Mouse (Mus musculus): ENCODE measurements around the gene Lst1. TPM values are rescaled to one million over a fixed set of nuclear protein-coding genes. Genes with fewer than 3 reads are reported as not detected.

Gene Lst1
- polyA plus RNA-seq, 2 experiments, result 25.6 to 37.7 TPM

DNA sequence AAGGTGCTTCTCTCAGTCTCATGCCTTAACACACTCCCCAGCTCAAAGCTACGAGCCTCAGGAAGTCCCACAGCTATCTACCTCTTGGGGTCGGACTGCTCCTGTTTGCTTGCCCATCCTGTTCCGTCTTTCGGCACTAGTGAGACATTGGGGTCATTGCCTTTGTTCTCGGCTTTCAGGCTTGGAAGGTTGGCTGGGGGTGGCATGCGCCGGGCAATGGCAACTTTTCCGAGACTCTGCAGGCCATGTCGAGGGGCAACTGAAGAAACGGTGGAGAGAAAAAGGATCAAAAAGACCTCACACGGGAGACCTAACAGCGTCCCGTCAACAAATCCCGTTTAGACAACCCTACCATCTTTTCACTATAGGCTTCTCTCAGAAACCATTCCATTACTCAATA, 26.1 kb downstream of the Lst1 start:
- no peak overlapping the region; a peak in 1 of 4 replicates for H3K4me3 ChIP-seq (ENCODE audit: insufficient read depth in 1 of 2, low read depth in 2 of 2, low read length in 2 of 2)
- no peak overlapping the region for H3K9ac ChIP-seq (replicated peaks)
- TF ChIP-seq CTCF (IDR thresholded peaks at IDR 0.05; ENCODE audit: low read depth), result no peak
- no peak for TF ChIP-seq EP300 (IDR thresholded peaks at IDR 0.05; ENCODE audit: low read depth)
- peaks cover 4 to 21% of the 10 kb centered on the region in 2 experiments for H3K4me1 ChIP-seq (replicated peaks; ENCODE audit: control insufficient read depth in 2 of 2, insufficient read depth in 2 of 2, low read length in 1 of 2)
- no peaks in the 10 kb centered on the region for H3K9me3 ChIP-seq (ENCODE audit: control insufficient read depth, low read length)
- no peak overlapping the region for H3K27ac ChIP-seq
- ATAC-seq (ENCODE audit: insufficient read depth), result no peak
- H3K4me2 ChIP-seq (ENCODE audit: low read depth), result no peak overlapping the region
- H3K27me3 ChIP-seq (ENCODE audit: control insufficient read depth, insufficient read depth, low read length), result no peaks in the 10 kb centered on the region
- H3K36me3 ChIP-seq (replicated peaks; ENCODE audit: control insufficient read depth, insufficient read depth, low read depth), result peaks cover 52% of the 10 kb centered on the region
- 76% methylated on average over 14 of the region's 14 CpGs for WGBS (ENCODE audit: insufficient replicate concordance)
- DNase-seq (ENCODE audit: low read depth in 3 of 3, low spot score in 3 of 3), result no peak

DNA sequence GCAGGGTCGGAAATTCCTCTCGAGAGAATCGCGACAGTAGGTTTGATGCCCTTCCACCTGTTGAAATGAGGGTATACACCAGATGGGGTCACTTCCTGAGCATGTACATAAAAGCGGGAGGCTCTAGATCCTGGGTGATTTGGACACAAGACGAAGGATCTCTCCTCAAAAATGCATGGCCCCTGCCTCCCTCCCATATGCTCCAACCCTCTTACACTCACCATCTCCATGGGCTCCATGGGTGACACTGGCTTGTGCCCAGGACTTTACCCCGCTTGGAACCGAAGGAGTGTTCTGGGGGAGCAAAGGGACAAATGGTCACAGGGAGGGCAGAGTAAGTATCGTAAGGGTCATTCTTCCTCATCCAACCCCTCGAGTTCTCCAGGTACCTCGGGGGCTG, 26.8 kb downstream of the Lst1 start:
- WGBS (ENCODE audit: insufficient replicate concordance), result 88% methylated on average over 11 of the region's 11 CpGs
- Histone ChIP-seq H3K4me2 (ENCODE audit: low read depth) (no peak overlapping the region), H3K9ac (replicated peaks) (no peak overlapping the region), H3K4me1 (replicated peaks; ENCODE audit: control insufficient read depth in 2 of 2, insufficient read depth in 2 of 2, low read length in 1 of 2) (peaks cover 4 to 20% of the 10 kb centered on the region in 2 experiments), H3K4me3 (ENCODE audit: insufficient read depth in 1 of 2, low read depth in 2 of 2, low read length in 2 of 2) (no peak overlapping the region), H3K36me3 (replicated peaks; ENCODE audit: control insufficient read depth, insufficient read depth, low read depth) (peaks cover 59% of the 10 kb centered on the region), H3K27me3 (ENCODE audit: control insufficient read depth, insufficient read depth, low read length) (no peaks in the 10 kb centered on the region), H3K9me3 (ENCODE audit: control insufficient read depth, low read length) (no peaks in the 10 kb centered on the region), H3K27ac (no peak overlapping the region)
- DNase-seq (ENCODE audit: low read depth in 3 of 3, low spot score in 3 of 3) (no peak), ATAC-seq (ENCODE audit: insufficient read depth) (no peak)
- TF ChIP-seq EP300 (IDR thresholded peaks at IDR 0.05; ENCODE audit: low read depth) (no peak), CTCF (IDR thresholded peaks at IDR 0.05; ENCODE audit: low read depth) (no peak)

DNA sequence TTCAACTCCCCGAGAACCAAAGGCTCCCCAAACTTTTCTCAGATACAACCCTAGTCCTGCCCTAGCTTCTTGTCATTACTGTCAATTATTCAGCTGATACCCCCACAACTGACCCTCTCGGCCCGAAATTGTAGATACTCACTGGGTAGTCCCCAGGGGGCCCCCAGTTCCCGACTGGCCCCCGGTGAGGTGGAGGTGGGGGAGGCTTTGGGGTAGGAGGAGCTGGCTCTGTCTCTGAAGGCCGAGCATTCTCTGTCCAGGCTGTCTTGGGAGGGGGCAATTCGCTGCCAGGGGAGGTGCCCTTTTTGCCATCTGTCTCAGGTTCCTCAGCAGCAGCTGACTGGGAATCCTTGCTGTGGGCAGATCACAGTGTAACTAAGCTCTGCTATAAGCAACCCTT, 28.6 kb downstream of the Lst1 start:
- whole genome bisulfite sequencing (ENCODE audit: insufficient replicate concordance), result 86% methylated on average over 7 of the region's 7 CpGs

GRCm38 (mm10) chr17:35158850-35159593, 29.2 kb downstream of the Lst1 start:
- no peak overlapping the region for H3K4me3 ChIP-seq (ENCODE audit: insufficient read depth in 1 of 2, low read depth in 2 of 2, low read length in 2 of 2)
- no peak overlapping the region for H3K9ac ChIP-seq (replicated peaks)
- DNase-seq (ENCODE audit: low read depth in 3 of 3, low spot score in 3 of 3) (no peak), ATAC-seq (ENCODE audit: insufficient read depth) (no peak)
- H3K36me3 ChIP-seq (replicated peaks; ENCODE audit: control insufficient read depth, insufficient read depth, low read depth), result peaks cover 83% of the 10 kb centered on the region
- TF ChIP-seq EP300 (IDR thresholded peaks at IDR 0.05; ENCODE audit: low read depth) (no peak), CTCF (IDR thresholded peaks at IDR 0.05; ENCODE audit: low read depth) (no peak)
- H3K4me1 ChIP-seq (replicated peaks; ENCODE audit: control insufficient read depth in 2 of 2, insufficient read depth in 2 of 2, low read length in 1 of 2), result peaks cover 0 to 11% of the 10 kb centered on the region in 2 experiments; a peak in 3 of 4 replicates
- 87% methylated on average over 16 of the region's 16 CpGs for WGBS (ENCODE audit: insufficient replicate concordance)
- H3K27ac ChIP-seq, result no peak overlapping the region
- H3K9me3 ChIP-seq (ENCODE audit: control insufficient read depth, low read length), result no peaks in the 10 kb centered on the region
- no peaks in the 10 kb centered on the region for H3K27me3 ChIP-seq (ENCODE audit: control insufficient read depth, insufficient read depth, low read length)
- no peak overlapping the region for H3K4me2 ChIP-seq (ENCODE audit: low read depth)

More for the DNA sequence above, 28.6 kb downstream of the Lst1 start:
- peaks cover 0 to 11% of the 10 kb centered on the region in 2 experiments; a peak in 3 of 4 replicates for H3K4me1 ChIP-seq (replicated peaks; ENCODE audit: control insufficient read depth in 2 of 2, insufficient read depth in 2 of 2, low read length in 1 of 2)
- H3K9ac ChIP-seq (replicated peaks), result no peak overlapping the region
- no peaks in the 10 kb centered on the region for H3K27me3 ChIP-seq (ENCODE audit: control insufficient read depth, insufficient read depth, low read length)
- TF ChIP-seq EP300 (IDR thresholded peaks at IDR 0.05; ENCODE audit: low read depth) (no peak), CTCF (IDR thresholded peaks at IDR 0.05; ENCODE audit: low read depth) (no peak)
- H3K36me3 ChIP-seq (replicated peaks; ENCODE audit: control insufficient read depth, insufficient read depth, low read depth), result peaks cover 76% of the 10 kb centered on the region
- no peak overlapping the region for H3K4me3 ChIP-seq (ENCODE audit: insufficient read depth in 1 of 2, low read depth in 2 of 2, low read length in 2 of 2)
- no peak overlapping the region for H3K4me2 ChIP-seq (ENCODE audit: low read depth)
- ATAC-seq (ENCODE audit: insufficient read depth), result no peak
- no peaks in the 10 kb centered on the region for H3K9me3 ChIP-seq (ENCODE audit: control insufficient read depth, low read length)
- no peak overlapping the region for H3K27ac ChIP-seq
- no peak for DNase-seq (ENCODE audit: low read depth in 3 of 3, low spot score in 3 of 3)

DNA sequence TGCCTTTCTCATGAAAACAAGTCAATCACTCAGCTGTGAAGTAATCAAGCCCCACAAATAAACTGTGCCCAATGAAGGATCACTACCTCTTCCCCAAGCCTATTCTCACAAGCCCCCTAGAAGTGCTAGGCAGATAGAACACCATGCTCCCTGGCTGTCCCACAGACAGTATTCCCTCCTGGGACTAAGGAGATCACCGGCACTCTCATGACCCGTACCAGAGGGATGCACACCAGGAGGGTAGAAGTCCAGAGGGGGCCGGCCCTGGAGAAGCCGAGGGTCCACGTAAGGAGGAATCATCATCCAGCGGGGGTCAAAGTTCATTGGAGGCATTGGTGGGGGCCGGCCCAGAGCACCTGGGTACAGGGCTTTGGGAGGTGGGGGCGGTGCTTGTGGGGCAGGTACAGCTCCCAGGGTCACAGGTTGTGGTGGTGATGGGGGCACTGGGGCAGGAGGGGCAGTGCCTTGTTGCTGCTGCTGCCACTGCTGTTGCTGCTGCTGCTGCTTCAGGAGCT, 30.5 kb downstream of the Lst1 start:
- Histone ChIP-seq H3K4me3 (ENCODE audit: insufficient read depth in 1 of 2, low read depth in 2 of 2, low read length in 2 of 2) (no peak overlapping the region), H3K9ac (replicated peaks) (no peak overlapping the region), H3K9me3 (ENCODE audit: control insufficient read depth, low read length) (no peaks in the 10 kb centered on the region), H3K27ac (no peak overlapping the region), H3K4me2 (ENCODE audit: low read depth) (no peak overlapping the region), H3K4me1 (replicated peaks; ENCODE audit: control insufficient read depth in 2 of 2, insufficient read depth in 2 of 2, low read length in 1 of 2) (peaks cover 0 to 7% of the 10 kb centered on the region in 2 experiments; a peak in 3 of 4 replicates), H3K27me3 (ENCODE audit: control insufficient read depth, insufficient read depth, low read length) (no peaks in the 10 kb centered on the region), H3K36me3 (replicated peaks; ENCODE audit: control insufficient read depth, insufficient read depth, low read depth) (peaks cover 96% of the 10 kb centered on the region)
- TF ChIP-seq CTCF (IDR thresholded peaks at IDR 0.05; ENCODE audit: low read depth) (no peak), EP300 (IDR thresholded peaks at IDR 0.05; ENCODE audit: low read depth) (no peak)
- 91% methylated on average over 8 of the region's 8 CpGs for WGBS (ENCODE audit: insufficient replicate concordance)
- DNase-seq (ENCODE audit: low read depth in 3 of 3, low spot score in 3 of 3), result no peak
- no peak for ATAC-seq (ENCODE audit: insufficient read depth)

Data from liver, embryonic 14.5 days (tissue).